Mouse (Mus musculus) layer of hippocampus, postnatal 36 days (tissue): ENCODE data around the gene Perm1. TPM values are rescaled to one million over a fixed set of nuclear protein-coding genes. Genes with fewer than 3 reads are reported as not detected.

Experiments used
- DNase-seq, 2 experiments: peaks; one replicate each; pipeline ENCODE4 v3.0.0; 2022
- microRNA-seq, 2 experiments: library from miRNA; unstranded; fragments of <30 nt; microRNA quantifications; one replicate each; pipeline ENCODE4 v1.2.0; 2021
- total RNA-seq, 2 experiments: library from RNA; stranded (reverse); gene quantifications; 2 replicates each; pipeline ENCODE4 v1.2.3; 2021

Gene Perm1
- total RNA-seq, 2 experiments from 2014 or later = 0.28 to 0.37 TPM

DNA sequence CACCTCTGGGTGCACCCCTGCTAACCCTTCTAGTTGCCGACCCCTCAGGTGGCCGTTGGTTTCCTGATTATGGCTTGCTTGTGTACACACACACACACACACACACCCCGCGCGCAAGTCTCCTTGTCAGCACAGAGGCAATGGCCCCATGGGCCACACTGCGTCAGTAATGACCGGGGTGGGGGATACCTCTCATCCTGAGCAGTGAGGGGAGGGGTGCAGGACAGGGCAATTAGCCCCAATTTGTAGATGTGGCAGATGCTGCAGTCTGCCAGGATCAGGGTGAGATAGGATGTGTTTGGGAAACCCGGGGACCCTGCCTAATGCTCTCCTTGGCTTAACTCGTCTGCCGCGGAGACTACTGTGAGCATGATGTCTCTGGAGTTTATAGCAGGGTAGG is 33.9 kb downstream of the Perm1 start:
- DNase-seq = no peak

DNA sequence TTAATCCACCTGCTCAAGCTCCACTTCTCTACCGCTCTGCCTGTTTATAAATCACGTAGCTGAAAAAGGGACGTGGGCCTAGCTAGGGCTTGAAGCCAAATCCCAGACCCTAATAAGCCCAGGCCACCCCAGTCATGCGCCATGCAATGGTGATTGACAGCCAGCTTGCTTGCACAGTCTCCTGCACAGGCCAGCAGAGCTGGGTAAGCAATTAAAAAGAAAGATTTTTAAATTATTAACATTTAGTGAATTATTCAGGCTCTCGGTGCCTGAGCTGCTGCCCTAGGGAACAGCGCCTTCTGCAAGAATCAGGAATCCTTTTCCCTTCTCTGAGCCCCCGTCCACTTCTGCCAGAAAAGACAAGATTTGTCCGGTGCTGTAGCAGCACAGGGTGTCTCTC is 35.4 kb downstream of the Perm1 start:
- DNase-seq = no peak

GRCm38 (mm10) chr4:156252140-156252539 is 36.5 kb downstream of the Perm1 start:
- DNase-seq = no peak

DNA sequence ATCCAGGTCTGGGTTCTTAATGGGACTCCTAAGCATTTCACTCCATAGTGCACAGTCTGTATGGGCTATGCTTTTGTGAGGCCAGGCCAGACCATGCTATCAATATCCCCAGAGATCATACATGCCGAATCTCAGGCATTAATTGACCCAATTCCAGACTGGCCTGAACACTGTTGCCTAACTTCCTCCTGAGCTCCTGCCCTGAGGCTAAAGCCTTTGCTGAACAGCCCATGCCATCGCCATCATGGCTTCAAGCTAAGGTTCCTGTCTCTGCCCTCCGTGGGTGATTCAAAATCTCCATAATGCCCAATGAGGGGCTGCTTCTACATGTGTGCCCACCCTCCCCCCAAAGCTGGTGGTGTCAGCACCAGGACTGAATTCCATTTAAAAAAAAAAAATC is 37.0 kb downstream of the Perm1 start:
- DNase-seq = no peak

DNA sequence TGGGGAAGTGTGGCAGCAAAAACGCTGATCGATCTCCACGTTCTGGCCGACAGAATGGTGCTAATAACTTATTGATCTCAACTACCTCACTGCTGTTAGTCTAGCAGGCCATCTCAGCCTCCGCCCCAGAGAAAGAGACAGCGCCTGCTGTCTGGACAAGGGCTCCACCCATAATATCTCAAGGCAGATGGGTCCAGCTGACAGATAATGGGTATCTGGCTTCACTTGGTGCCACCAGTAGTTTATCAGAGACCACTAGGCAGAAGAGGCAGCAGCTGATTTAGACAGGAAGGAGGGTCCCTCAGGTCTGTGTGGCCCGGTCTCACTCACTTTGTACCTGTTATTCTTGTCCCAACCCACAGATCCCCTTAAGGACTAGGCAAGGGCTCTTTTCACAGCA is 37.4 kb downstream of the Perm1 start:
- DNase-seq = no peak

GRCm38 (mm10) chr4:156254361-156255077 is 38.9 kb downstream of the Perm1 start:
- no peak for DNase-seq

- no peak for DNase-seq
Measured at GRCm38 (mm10) chr4:156255078-156255839, 39.6 kb downstream of the Perm1 start, which contains the start of gene Samd11. TSS of gene Samd11 (minus strand) at chr4:156255657.

Small RNAs within 50 kb of the gene (microRNA-seq; reads per million reads assigned to microRNA genes)
- gene Mir7658 = 1.8 to 2.3 reads per million in 2 experiments

Other genes starting within 250 kb of the Perm1 start
- 10 to 100 TPM in 1 of 2 experiments, 1 to 10 TPM in 1; 9.7 to 10.6 TPM for gene B3galt6, start 223.2 kb upstream of the Perm1 start, total RNA-seq
- gene Sdf4, start 223.0 kb upstream of the Perm1 start, total RNA-seq = 100 to 1,000 TPM; 178 to 190 TPM
- 1 to 10 TPM; 2.3 to 2.5 TPM for gene Tnfrsf4, start 202.0 kb upstream of the Perm1 start, total RNA-seq
- not detected for gene Tnfrsf18, start 189.7 kb upstream of the Perm1 start, total RNA-seq
- gene Ttll10, start 156.5 kb upstream of the Perm1 start, total RNA-seq = under 1 TPM in 1 of 2 experiments, not detected in 1; 0.20 TPM
- gene 9430015G10Rik, start 105.9 kb upstream of the Perm1 start, total RNA-seq = 10 to 100 TPM; 31.5 to 32.1 TPM
- gene Rnf223, start 85.4 kb upstream of the Perm1 start, total RNA-seq = 1 to 10 TPM; 1.0 to 1.3 TPM
- gene Agrn, start 18.4 kb upstream of the Perm1 start, total RNA-seq = 100 to 1,000 TPM; 142 to 154 TPM
- gene Isg15, start 15.1 kb upstream of the Perm1 start, total RNA-seq = 1 to 10 TPM in 1 of 2 experiments, not detected in 1; 1.9 TPM
- 1 to 10 TPM; 5.5 to 6.6 TPM for gene AW011738, start 12.6 kb upstream of the Perm1 start, total RNA-seq
- gene Plekhn1, start 19.0 kb downstream of the Perm1 start, total RNA-seq = 10 to 100 TPM; 43.1 to 44.9 TPM
- gene Noc2l, start 20.1 kb downstream of the Perm1 start, total RNA-seq = 10 to 100 TPM; 65.7 to 71.6 TPM
- 1 to 10 TPM; 4.1 to 4.8 TPM for gene Samd11, start 39.8 kb downstream of the Perm1 start, total RNA-seq
- not detected for gene Vmn2r-ps159, start 115.2 kb downstream of the Perm1 start, total RNA-seq